Mouse (Mus musculus) lung, postnatal 10 days (tissue): ENCODE measurements around the gene Krt5.
"Not testable (repeated sequence)": the region's sequence is repeated elsewhere in the genome, so short reads cannot be mapped to it uniquely, and the experiment has no call there.

Source experiments
- DNase-seq: peaks from one replicate; pipeline ENCODE4 v3.0.0; 2021

The Krt5 gene

DNA sequence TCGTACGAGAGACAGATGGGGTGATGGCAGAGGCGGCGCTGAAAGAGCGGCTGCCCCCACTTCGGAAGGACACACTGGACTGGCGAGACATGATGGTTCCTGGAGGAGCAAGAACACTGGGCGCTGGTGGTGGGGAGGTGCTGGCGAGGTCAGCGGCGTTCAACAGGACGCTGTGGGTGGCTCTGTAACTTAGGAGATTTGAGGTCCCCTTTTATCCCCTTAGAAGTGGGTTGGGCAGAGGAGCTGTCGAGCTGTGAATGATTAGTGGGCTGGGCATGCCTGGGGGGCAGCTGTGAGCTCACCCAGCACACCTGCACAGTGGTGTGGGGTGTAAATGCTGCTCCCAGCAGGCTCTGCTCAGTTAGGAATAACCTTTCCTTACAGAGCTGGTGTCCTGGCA, at the start of gene Krt5:
TSS of gene Krt5 (minus strand) at position 179 of the 400 bp plus-strand sequence.
- DNase-seq: no peak

GRCm38 (mm10) chr15:101742711-101743110, 30.0 kb upstream of the Krt5 start, which contains the start of gene Krt71:
Gene Krt71 (minus strand): TSS chr15:101743109.
- no peak for DNase-seq

GRCm38 (mm10) chr15:101737786-101738185, 25.1 kb upstream of the Krt5 start:
- peak; percentile 6 for DNase-seq

- no peak for DNase-seq
These were observed 18.0 kb upstream of the Krt5 start for GRCm38 (mm10) chr15:101730653-101731052.

DNA sequence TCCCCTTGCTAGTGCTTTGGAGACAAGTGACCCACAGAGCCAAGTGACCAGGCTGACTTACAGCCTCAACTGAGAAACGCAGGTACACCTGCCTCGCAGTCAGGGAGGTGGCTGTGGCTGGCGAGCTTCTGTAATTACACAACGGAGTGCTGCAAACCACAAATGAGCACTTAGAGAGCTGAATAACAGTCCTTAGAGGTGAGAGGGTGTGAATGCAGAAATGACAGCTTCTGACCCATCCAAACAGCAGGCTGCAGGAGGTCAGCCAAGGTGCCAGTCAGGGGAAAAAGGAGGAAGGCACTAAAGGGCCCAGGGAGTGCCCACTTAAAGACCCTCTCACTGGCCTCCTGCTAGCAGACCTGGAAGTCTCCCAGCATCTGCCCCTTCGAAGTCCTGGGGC, 12.0 kb upstream of the Krt5 start:
- DNase-seq: no peak

GRCm38 (mm10) chr15:101715831-101716230, 3.1 kb upstream of the Krt5 start:
- no peak for DNase-seq

DNA sequence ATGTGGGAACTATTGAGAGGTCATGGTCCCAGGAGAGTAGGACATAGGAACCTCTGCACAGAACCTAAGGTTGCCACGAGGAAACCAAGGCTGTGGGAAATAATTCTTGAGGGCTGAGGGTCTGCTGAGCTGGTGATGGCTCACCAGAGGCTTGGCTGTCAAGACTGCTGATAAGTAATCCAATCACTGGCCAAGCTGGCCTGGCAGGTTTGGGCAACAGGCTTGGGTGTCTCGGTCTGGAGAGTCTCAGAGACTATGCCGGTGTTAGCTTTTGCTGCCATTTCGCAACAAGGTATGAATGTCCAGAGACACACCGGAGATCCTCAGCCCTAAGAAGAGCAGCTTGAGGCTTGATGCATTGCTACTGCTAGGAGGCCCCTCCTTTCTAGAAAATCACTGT, 1.7 kb upstream of the Krt5 start:
- no peak for DNase-seq

DNA sequence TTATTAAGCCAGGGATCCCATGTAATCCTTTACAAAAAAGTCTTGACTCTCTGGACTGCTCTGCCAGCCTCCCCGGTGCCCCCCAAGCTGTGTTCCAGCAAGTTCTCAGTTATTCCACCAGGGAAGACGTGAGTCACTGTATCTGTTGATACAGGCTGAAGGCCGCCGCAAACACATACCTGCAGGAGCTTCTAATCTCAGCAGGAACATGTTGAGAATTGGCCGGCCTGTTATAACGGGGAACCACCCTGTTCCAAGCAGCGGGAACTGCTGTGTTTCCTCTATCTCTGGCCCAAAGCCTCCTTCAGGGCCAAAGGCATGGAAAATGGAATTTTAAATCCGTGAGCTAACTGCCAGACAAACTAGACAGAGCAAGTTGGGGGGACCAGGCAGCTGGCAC, 1.0 kb upstream of the Krt5 start:
- DNase-seq: no peak

DNA sequence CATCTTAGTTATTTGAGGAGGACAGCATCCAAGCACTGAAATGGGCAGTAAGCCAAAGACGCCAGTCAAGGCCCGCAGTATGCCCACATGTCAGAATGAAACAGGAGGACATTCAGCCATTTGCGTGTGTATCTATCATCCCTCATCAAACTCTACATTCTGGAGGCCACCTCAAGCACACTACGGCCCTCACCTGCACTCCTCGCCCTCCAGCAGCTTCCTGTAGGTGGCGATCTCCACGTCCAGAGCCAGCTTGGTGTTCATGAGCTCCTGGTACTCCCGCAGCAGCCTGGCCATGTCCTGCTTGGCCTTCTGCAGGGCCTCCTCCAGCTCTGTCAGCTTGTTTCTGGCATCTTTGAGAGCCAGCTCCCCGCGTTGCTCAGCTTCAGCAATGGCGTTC, 4.0 kb downstream of the Krt5 start:
- peak; percentile 8 for DNase-seq

GRCm38 (mm10) chr15:101707454-101707853, 5.2 kb downstream of the Krt5 start:
- DNase-seq: no peak

DNA sequence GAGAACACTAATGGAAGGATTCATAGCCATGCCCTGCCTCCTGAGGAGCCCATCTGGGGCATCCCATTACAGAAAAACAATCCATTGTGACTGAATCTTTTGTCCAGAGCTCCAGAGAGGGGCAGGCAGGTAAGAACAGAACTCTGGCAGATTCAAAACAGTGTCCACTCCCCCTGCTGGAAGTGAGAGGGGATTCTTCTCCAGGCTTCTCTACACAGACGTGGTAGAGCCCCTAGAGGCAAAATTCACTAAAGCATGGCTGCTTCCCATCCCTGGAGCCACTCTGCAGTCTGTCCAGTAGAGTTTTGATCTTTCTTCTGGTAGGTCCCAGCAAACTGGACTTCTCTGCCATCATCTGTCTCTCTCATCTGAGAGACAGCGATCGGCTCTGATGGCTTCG, 8.6 kb downstream of the Krt5 start:
- DNase-seq: peak; percentile 29

DNA sequence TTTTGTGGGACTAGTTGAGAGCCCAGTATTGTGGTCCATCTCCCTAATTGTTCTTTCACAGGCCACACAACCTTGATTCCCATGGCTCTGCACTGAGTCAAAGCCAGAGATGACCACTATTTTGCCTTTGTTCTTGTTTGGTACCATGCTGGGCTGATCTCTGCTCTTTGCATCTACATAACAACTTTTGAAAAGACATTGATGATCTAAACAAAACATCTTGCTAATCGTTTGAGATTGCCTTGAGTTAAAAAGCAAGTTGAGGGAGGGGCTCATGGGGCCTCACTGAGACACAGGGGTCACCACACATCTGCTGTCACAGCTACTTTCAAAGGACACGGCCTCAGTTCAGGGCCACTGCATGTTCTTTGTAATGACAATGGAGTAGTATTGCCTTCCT, 10.3 kb downstream of the Krt5 start:
- no peak for DNase-seq

GRCm38 (mm10) chr15:101699866-101700265, 12.8 kb downstream of the Krt5 start:
- DNase-seq: no peak

- DNase-seq: no peak
These were observed 13.5 kb downstream of the Krt5 start for GRCm38 (mm10) chr15:101699192-101699591.

GRCm38 (mm10) chr15:101697326-101698188, 15.1 kb downstream of the Krt5 start:
- DNase-seq: no peak

DNA sequence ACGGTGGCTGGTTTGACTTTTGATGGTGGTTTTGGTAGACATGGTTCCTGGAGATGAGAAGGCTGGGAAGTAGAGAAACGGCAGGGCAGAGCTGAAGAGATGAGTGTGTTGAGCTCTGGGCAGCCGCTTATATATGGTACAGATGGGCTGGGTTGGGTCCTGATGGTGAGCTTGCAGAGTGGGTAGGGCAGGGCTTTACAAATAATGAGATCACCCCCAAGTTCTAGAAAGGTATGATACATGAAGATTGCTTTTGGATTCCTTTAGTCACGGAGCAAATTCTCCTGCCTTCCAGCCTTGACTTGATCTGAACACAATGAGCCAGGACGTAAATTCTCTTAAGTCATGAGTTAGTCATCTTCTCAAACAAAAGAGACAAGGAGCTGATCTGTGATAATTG, 18.5 kb downstream of the Krt5 start, which contains the start of gene Krt6a:
TSS of gene Krt6a (minus strand) at position 101 of the 400 bp plus-strand sequence.
- DNase-seq: no peak

GRCm38 (mm10) chr15:101690460-101690859, 22.2 kb downstream of the Krt5 start:
- DNase-seq: not testable (repeated sequence)

DNA sequence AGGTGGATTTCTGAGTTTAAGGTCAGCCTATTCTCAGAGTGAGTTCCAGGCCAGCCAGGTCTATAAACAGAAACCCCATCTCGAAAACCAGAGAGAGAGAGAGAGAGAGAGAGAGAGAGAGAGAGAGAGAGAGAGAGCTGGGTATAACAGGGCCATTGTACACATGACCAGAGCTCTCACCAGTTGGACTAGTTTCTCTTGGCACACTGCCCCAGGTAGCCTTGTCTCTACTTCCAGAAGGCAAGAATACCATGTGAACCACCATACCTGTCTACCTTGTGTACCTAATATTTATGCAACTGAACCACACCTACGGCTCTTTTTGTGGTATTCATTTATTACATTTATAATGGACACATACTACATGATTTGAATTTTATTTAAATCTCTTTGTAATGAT, 24.5 kb downstream of the Krt5 start:
- DNase-seq: no peak

GRCm38 (mm10) chr15:101680187-101680586, 32.5 kb downstream of the Krt5 start, which contains the start of gene Krt6b:
Gene Krt6b (minus strand): TSS chr15:101680287.
- no peak for DNase-seq

DNA sequence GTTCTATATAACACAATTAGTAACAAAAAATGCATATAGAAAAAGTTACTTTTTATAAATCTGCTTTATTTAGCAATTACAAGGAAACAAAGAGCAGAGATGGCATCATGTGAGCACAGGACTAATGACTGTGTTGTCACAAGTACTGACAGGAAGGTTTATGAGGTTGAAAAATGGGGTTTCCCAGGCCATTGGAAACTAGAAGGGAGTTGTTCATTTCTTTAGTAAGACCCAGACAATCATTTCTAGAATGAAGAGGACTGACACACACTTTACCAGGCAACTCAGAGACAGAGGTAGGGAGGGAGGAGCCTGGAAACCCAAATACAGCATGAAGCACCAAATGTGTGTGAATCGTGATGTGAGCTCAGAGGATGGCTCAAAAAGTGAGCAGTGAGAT, 36.7 kb downstream of the Krt5 start:
- DNase-seq: no peak
